Mouse (Mus musculus) kidney, adult 2 months (tissue): ENCODE results near the gene Col20a1. TPM values are rescaled to one million over a fixed set of nuclear protein-coding genes. Genes with fewer than 3 reads are reported as not detected.

Source experiments
- DNase-seq: peaks from one replicate; pipeline ENCODE4 v3.0.0; 2021
- H3K27ac ChIP-seq: fragments of 200-500 bp; 2 replicates; pipeline ENCODE4 v1.5.1; 2012; ENCODE audit warnings: low read depth, low read length, control low read depth, inconsistent platforms; ENCODE audit not compliant: insufficient read depth
- H3K27me3 ChIP-seq: fragments of 200-500 bp; replicated peaks from 2 replicates; pipeline ENCODE4 v1.6.1; 2012; ENCODE audit warnings: mild to moderate bottlenecking, moderate library complexity, low read length, inconsistent platforms; ENCODE audit not compliant: control insufficient read depth, insufficient read depth
- H3K36me3 ChIP-seq: fragments of 200-500 bp; 2 replicates; pipeline ENCODE4 v1.6.1; 2012; ENCODE audit warnings: mild to moderate bottlenecking, moderate library complexity, low read length, inconsistent platforms; ENCODE audit not compliant: control insufficient read depth, insufficient read depth
- H3K4me1 ChIP-seq: fragments of 200-500 bp; 2 replicates; pipeline ENCODE4 v1.6.1; 2011; ENCODE audit warnings: low read length; ENCODE audit not compliant: control insufficient read depth, insufficient read depth
- H3K4me3 ChIP-seq: fragments of 200-500 bp; 2 replicates; pipeline ENCODE4 v1.5.1; 2011; ENCODE audit warnings: mild to moderate bottlenecking, low read depth, low read length, control low read depth; ENCODE audit not compliant: insufficient read depth
- CTCF ChIP-seq: fragments of 200-500 bp; conservative IDR thresholded peaks from 2 replicates; pipeline ENCODE4 v1.5.1; 2011; ENCODE audit warnings: low read depth, mild to moderate bottlenecking, control low read depth, low read length, moderate library complexity, mixed read lengths; ENCODE audit not compliant: insufficient read depth, insufficient read length
- POLR2A ChIP-seq: fragments of 200-500 bp; IDR thresholded peaks from one replicate; pipeline ENCODE4 v1.6.1; 2011; ENCODE audit warnings: low read depth, low read length, control low read depth
- WGBS: fragments of 180-500 bp; shearing (Covaris S2); methylation state at CpG from one replicate; pipeline ENCODE4 v1.1.7; 2018; 5-methylcytosine and 5-hydroxymethylcytosine counted together
- polyA plus RNA-seq: library from polyadenylated mRNA; depleted of rRNA; stranded (reverse); fragments of >200 nt; gene quantifications from 2 replicates; pipeline ENCODE4 v1.2.3, GENCODE M21; 2012

Col20a1 gene
- polyA plus RNA-seq, 1 experiment: 1.2 TPM

- 84% methylated on average over 4 of the region's 4 CpGs for WGBS
- DNase-seq: no peak
- no peak overlapping the region for H3K4me3 ChIP-seq
- no peaks in the 10 kb centered on the region for H3K4me1 ChIP-seq
- no peaks in the 10 kb centered on the region for H3K27me3 ChIP-seq
- TF ChIP-seq POLR2A: no peak
- no peak for TF ChIP-seq CTCF
- H3K27ac ChIP-seq: no peak overlapping the region
- H3K36me3 ChIP-seq: no peaks in the 10 kb centered on the region
These were observed 9.1 kb downstream of the Col20a1 start for GRCm38 (mm10) chr2:180995457-180995856.

- Histone ChIP-seq H3K27ac (no peak overlapping the region), H3K4me3 (no peak overlapping the region), H3K36me3 (no peaks in the 10 kb centered on the region), H3K4me1 (no peaks in the 10 kb centered on the region), H3K27me3 (no peaks in the 10 kb centered on the region)
- TF ChIP-seq POLR2A (no peak), CTCF (peak; percentile 91)
- WGBS: 7% methylated on average over 5 of the region's 5 CpGs
- peak; percentile 55 for DNase-seq
These were observed 10.1 kb downstream of the Col20a1 start for GRCm38 (mm10) chr2:180996436-180996835.

- no peak for DNase-seq
- no peak for TF ChIP-seq POLR2A
- no peak for TF ChIP-seq CTCF
- WGBS: 75% methylated on average over 3 of the region's 3 CpGs
These were observed 10.6 kb downstream of the Col20a1 start for GRCm38 (mm10) chr2:180996905-180997304.

GRCm38 (mm10) chr2:181007054-181007453 lies 20.7 kb downstream of the Col20a1 start:
- WGBS: 42% methylated on average over 4 of the region's 4 CpGs
- TF ChIP-seq CTCF: no peak
- no peak for TF ChIP-seq POLR2A
- Histone ChIP-seq H3K27ac (no peak overlapping the region), H3K4me1 (no peaks in the 10 kb centered on the region), H3K36me3 (no peaks in the 10 kb centered on the region), H3K27me3 (no peaks in the 10 kb centered on the region), H3K4me3 (no peak overlapping the region)
- DNase-seq: peak; percentile 23

More at GRCm38 (mm10) chr2:180996905-180997304, 10.6 kb downstream of the Col20a1 start:
- Histone ChIP-seq H3K4me1 (no peaks in the 10 kb centered on the region), H3K36me3 (no peaks in the 10 kb centered on the region), H3K27me3 (no peaks in the 10 kb centered on the region), H3K4me3 (no peak overlapping the region), H3K27ac (no peak overlapping the region)

- no peak overlapping the region for H3K27ac ChIP-seq
- 46% methylated on average over 5 of the region's 5 CpGs for WGBS
- no peak for TF ChIP-seq POLR2A
- TF ChIP-seq CTCF: no peak
- no peaks in the 10 kb centered on the region for H3K27me3 ChIP-seq
- H3K36me3 ChIP-seq: no peaks in the 10 kb centered on the region
- DNase-seq: no peak
- no peaks in the 10 kb centered on the region for H3K4me1 ChIP-seq
- H3K4me3 ChIP-seq: no peak overlapping the region
These were observed 22.0 kb downstream of the Col20a1 start for GRCm38 (mm10) chr2:181008339-181008738.

GRCm38 (mm10) chr2:181031406-181031934 lies 45.1 kb downstream of the Col20a1 start:
- no peak overlapping the region for H3K4me3 ChIP-seq
- H3K36me3 ChIP-seq: no peaks in the 10 kb centered on the region
- 82% methylated on average over 11 of the region's 11 CpGs for WGBS
- H3K27ac ChIP-seq: no peak overlapping the region
- no peaks in the 10 kb centered on the region for H3K4me1 ChIP-seq
- TF ChIP-seq CTCF: no peak
- TF ChIP-seq POLR2A: no peak
- no peaks in the 10 kb centered on the region for H3K27me3 ChIP-seq
- DNase-seq: no peak

- H3K4me1 ChIP-seq: no peaks in the 10 kb centered on the region
- no peaks in the 10 kb centered on the region for H3K36me3 ChIP-seq
- TF ChIP-seq CTCF (peak; percentile 57), POLR2A (no peak)
- no peak overlapping the region for H3K27ac ChIP-seq
- 57% methylated on average over 5 of the region's 5 CpGs for WGBS
- H3K4me3 ChIP-seq: no peak overlapping the region
- peak; percentile 27 for DNase-seq
- no peaks in the 10 kb centered on the region for H3K27me3 ChIP-seq
These were observed 46.1 kb downstream of the Col20a1 start for GRCm38 (mm10) chr2:181032407-181032806.
